In the genomic region with DNA sequence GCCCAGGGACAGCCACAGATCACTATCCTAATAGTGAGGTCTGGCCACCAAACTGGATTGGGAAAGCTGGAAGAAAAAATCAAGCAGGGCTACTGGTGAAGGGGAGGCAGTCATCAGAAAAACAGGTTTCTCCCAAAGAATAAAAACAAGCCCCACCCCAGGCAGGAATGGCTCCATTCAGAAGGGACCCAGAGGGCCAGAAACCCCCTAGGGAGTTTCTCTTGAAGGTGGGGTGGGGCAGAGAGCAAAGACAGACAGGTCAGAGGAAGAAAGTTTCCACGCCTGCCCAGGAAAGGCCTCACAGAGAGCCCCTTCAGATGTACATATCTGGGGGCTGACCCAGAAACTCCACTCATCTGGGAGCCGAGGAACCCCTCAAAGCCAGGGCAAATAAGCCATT, we compare ENCODE assay signal across 10 mouse cellular contexts. TPM values are rescaled to one million over a fixed set of nuclear protein-coding genes. Genes with fewer than 3 reads are reported as not detected.
DNase-seq lines count a peak whose midpoint lies in the region; ATAC-seq and TF ChIP-seq lines count a peak whose summit lies in the region.
"Had no signal": no experiment of that assay in that cellular context is flagged by ENCODE, and none has a peak within 500 bp of the region (broad histone marks: within the 10 kb centered on the region; RNA-seq: fewer than 3 reads in every experiment).

No protein-coding gene starts in this region.

- DNase-seq in heart, adult 2 months = no peak
- no peak for DNase-seq in kidney, postnatal 10 days
- no peak for DNase-seq in adrenal gland, postnatal 10 days
- DNase-seq: left cerebral cortex, postnatal 4 days had no signal

- TF ChIP-seq POLR2A in heart, adult 2 months (IDR thresholded peaks at IDR 0.05; ENCODE audit: insufficient read depth, low read depth, low read length) = no peak

- peak overlapping the region; percentile 80; the same call in 1 of the 2 replicates for H3K27ac ChIP-seq in heart, embryonic 15.5 days
- H3K27ac ChIP-seq in heart, adult 2 months = no peak overlapping the region
- H3K27ac ChIP-seq in brown adipose tissue, adult 24 weeks (replicated peaks; ENCODE audit: low read depth, low read length) = no peak overlapping the region
- H3K27ac ChIP-seq in hindbrain, embryonic 12.5 days = no peak overlapping the region
- peak overlapping the region; percentile 92; the same call in 1 of the 2 replicates for H3K27ac ChIP-seq in midbrain, embryonic 15.5 days

- H3K9me3 ChIP-seq in heart, embryonic 15.5 days (replicated peaks) = no peaks in the 10 kb centered on the region
- H3K9me3 ChIP-seq in hindbrain, embryonic 12.5 days (replicated peaks) = no peaks in the 10 kb centered on the region
- H3K9me3 ChIP-seq in midbrain, embryonic 15.5 days = no peaks in the 10 kb centered on the region

- no peak for ATAC-seq in heart, embryonic 15.5 days (replicated peaks; ENCODE audit: insufficient number of reproducible peaks, insufficient read depth, low FRiP score, low read depth)
- no peak for ATAC-seq in hindbrain, embryonic 12.5 days (ENCODE audit: low FRiP score)
- no peak for ATAC-seq in midbrain, embryonic 15.5 days (replicated peaks)
- ATAC-seq in erythroblast, adult 5-6 weeks (replicated peaks; ENCODE audit: low FRiP score, poor library complexity, severe bottlenecking) = no peak

- intact Hi-C loops in heart, adult 2 months (cut with DNase I) = loop anchor here (5.0 kb wide), 1 partner anchor 37 kb away; the partner anchor contains the start of gene Limk2

- no peak for TF ChIP-seq CTCF in heart, adult 2 months (IDR thresholded peaks at IDR 0.05)

- peak overlapping the region; percentile 62 for H3K9ac ChIP-seq in heart, embryonic 15.5 days
- no peak overlapping the region for H3K9ac ChIP-seq in heart, adult 2 months (ENCODE audit: low read depth, low read length)
- H3K9ac ChIP-seq in hindbrain, embryonic 12.5 days = peak overlapping the region; percentile 84
- peak overlapping the region; percentile 87 for H3K9ac ChIP-seq in midbrain, embryonic 15.5 days

- H3K4me3 ChIP-seq in heart, embryonic 15.5 days = peak overlapping the region; percentile 59
- no peak overlapping the region for H3K4me3 ChIP-seq in heart, adult 2 months
- peak overlapping the region; percentile 67; the same call in 1 of the 2 replicates for H3K4me3 ChIP-seq in brown adipose tissue, adult 24 weeks (ENCODE audit: insufficient read depth, low read depth, low read length)
- H3K4me3 ChIP-seq in hindbrain, embryonic 12.5 days = peak overlapping the region; percentile 64
- H3K4me3 ChIP-seq in midbrain, embryonic 15.5 days = peak overlapping the region; percentile 81

- peak overlapping the region; percentile 81 for H3K4me2 ChIP-seq in heart, embryonic 15.5 days
- peak overlapping the region; percentile 74 for H3K4me2 ChIP-seq in hindbrain, embryonic 12.5 days (replicated peaks)
- H3K4me2 ChIP-seq in midbrain, embryonic 15.5 days = peak overlapping the region; percentile 75

- peaks cover 65% of the 10 kb centered on the region for H3K4me1 ChIP-seq in heart, embryonic 15.5 days (replicated peaks)
- H3K4me1 ChIP-seq in heart, adult 2 months (ENCODE audit: control insufficient read depth, insufficient read depth, low read length) = no peaks in the 10 kb centered on the region; the same call in 1 of the 2 replicates
- H3K4me1 ChIP-seq in brown adipose tissue, adult 24 weeks (ENCODE audit: control insufficient read depth, insufficient read depth, insufficient read length, low read length) = peaks cover 4% of the 10 kb centered on the region; the same call in 1 of the 2 replicates
- peaks cover 51% of the 10 kb centered on the region for H3K4me1 ChIP-seq in hindbrain, embryonic 12.5 days
- H3K4me1 ChIP-seq in midbrain, embryonic 15.5 days = peaks cover 58% of the 10 kb centered on the region

- TF ChIP-seq EP300 in heart, adult 2 months (IDR thresholded peaks at IDR 0.05; ENCODE audit: insufficient read depth, low read depth, low read length) = no peak

- H3K27me3 ChIP-seq in heart, embryonic 15.5 days = no peaks in the 10 kb centered on the region
- no peaks in the 10 kb centered on the region for H3K27me3 ChIP-seq in heart, adult 2 months (ENCODE audit: control insufficient read depth, insufficient read depth, low read length)
- H3K27me3 ChIP-seq in hindbrain, embryonic 12.5 days = no peaks in the 10 kb centered on the region
- H3K27me3 ChIP-seq in midbrain, embryonic 15.5 days (replicated peaks) = no peaks in the 10 kb centered on the region
- H3K27me3 ChIP-seq: CH12.LX had no signal

- no peaks in the 10 kb centered on the region for H3K36me3 ChIP-seq in heart, embryonic 15.5 days
- H3K36me3 ChIP-seq in heart, adult 2 months (ENCODE audit: control insufficient read depth, insufficient read depth, low read length) = no peaks in the 10 kb centered on the region
- H3K36me3 ChIP-seq in hindbrain, embryonic 12.5 days = no peaks in the 10 kb centered on the region
- no peaks in the 10 kb centered on the region for H3K36me3 ChIP-seq in midbrain, embryonic 15.5 days (replicated peaks)

- 52% methylated on average over 2 of the region's 2 CpGs for WGBS in heart, embryonic 15.5 days
- WGBS in heart, adult 2 months = 62% methylated on average over 2 of the region's 2 CpGs
- WGBS in hindbrain, embryonic 12.5 days = 70% methylated on average over 2 of the region's 2 CpGs
- 69% methylated on average over 2 of the region's 2 CpGs for WGBS in midbrain, embryonic 15.5 days

- no peaks in the 10 kb centered on the region; the same call in none of the 2 replicates for H3K79me2 ChIP-seq in heart, adult 2 months (replicated peaks; ENCODE audit: control insufficient read depth, insufficient read depth, low read length)

RNA-seq across cellular contexts. Expression of gene Limk2, which starts 38.8 kb away (rescaled TPM):
- 42.3 and 54.6 TPM in 2 replicates for polyA plus RNA-seq in heart, embryonic 15.5 days (2015; fragmentation: Nextera tagmentation; extraction: Ambion mirVana)
- total RNA-seq in heart, adult 2 months (2021) = 10 to 100 TPM; 16.4 to 17.1 TPM
- polyA plus RNA-seq in heart, adult 2 months (2012; rRNA removed) = 39.5 and 41.8 TPM in 2 replicates
- 9.6 and 13.9 TPM in 2 replicates for polyA plus RNA-seq in brown adipose tissue, adult 24 weeks (2012; ENCODE audit: insufficient read depth, insufficient read length, missing spikeins)
- 114 and 116 TPM in 2 replicates for polyA plus RNA-seq in hindbrain, embryonic 12.5 days (2016; fragmentation: Nextera tagmentation; extraction: Ambion mirVana)
- 173 and 193 TPM in 2 replicates for polyA plus RNA-seq in midbrain, embryonic 15.5 days (2015; fragmentation: Nextera tagmentation; extraction: Ambion mirVana)
- 4.2 and 4.4 TPM in 2 replicates for total RNA-seq in erythroblast, adult 5-6 weeks (2015; ENCODE audit: low replicate concordance)
- 6.4 and 9.7 TPM in 2 replicates for total RNA-seq in erythroblast, adult 5-6 weeks (2017; ENCODE audit: low replicate concordance)
- 10 to 100 TPM; 23.8 to 33.2 TPM for total RNA-seq in adrenal gland, postnatal 10 days (2021)

RNA-seq across cellular contexts. Expression of gene Pik3ip1, which starts 40.0 kb away (rescaled TPM):
- polyA plus RNA-seq in heart, embryonic 15.5 days (2015; fragmentation: Nextera tagmentation; extraction: Ambion mirVana) = 35.1 and 36.1 TPM in 2 replicates
- 10 to 100 TPM; 29.4 to 36.4 TPM for total RNA-seq in heart, adult 2 months (2021)
- polyA plus RNA-seq in heart, adult 2 months (2012; rRNA removed) = 29.5 and 36.2 TPM in 2 replicates
- polyA plus RNA-seq in brown adipose tissue, adult 24 weeks (2012; ENCODE audit: insufficient read depth, insufficient read length, missing spikeins) = 1.4 and 3.8 TPM in 2 replicates
- 19.9 and 22.0 TPM in 2 replicates for polyA plus RNA-seq in hindbrain, embryonic 12.5 days (2016; fragmentation: Nextera tagmentation; extraction: Ambion mirVana)
- polyA plus RNA-seq in midbrain, embryonic 15.5 days (2015; fragmentation: Nextera tagmentation; extraction: Ambion mirVana) = 26.5 and 26.6 TPM in 2 replicates
- 0.77 and 2.9 TPM in 2 replicates for total RNA-seq in erythroblast, adult 5-6 weeks (2015; ENCODE audit: low replicate concordance)
- total RNA-seq in erythroblast, adult 5-6 weeks (2017; ENCODE audit: low replicate concordance) = 3.5 and 3.8 TPM in 2 replicates
- 10 to 100 TPM; 13.3 to 17.8 TPM for total RNA-seq in adrenal gland, postnatal 10 days (2021)

Comparison
In these comparisons a context has a peak if more than half of its experiments do, and no peak if none do; other contexts are left out.
1. H3K27ac ChIP-seq: peak in heart, embryonic 15.5 days (single experiment) and midbrain, embryonic 15.5 days (single experiment); none in heart, adult 2 months (single experiment), brown adipose tissue, adult 24 weeks (single experiment) and hindbrain, embryonic 12.5 days (single experiment).
2. Peak in every context shown above with its lines, with median percentiles within 50 percentile points of each other: H3K4me2 ChIP-seq.